Mouse (Mus musculus) liver, embryonic 14.5 days (tissue): Measurements from ENCODE around the gene Tmem117.

ENCODE experiments used
- CTCF ChIP-seq: IDR thresholded peaks from 2 replicates; pipeline ENCODE4 v1.5.1; 2016; ENCODE audit warnings: antibody characterized with exemption, low read depth, control low read depth
- EP300 ChIP-seq: IDR thresholded peaks from 2 replicates; pipeline ENCODE4 v1.6.1; 2016; ENCODE audit warnings: antibody characterized with exemption, low read depth

GRCm38 (mm10) chr15:94795484-94795883, 166.5 kb downstream of the Tmem117 start:
- TF ChIP-seq CTCF (no peak), EP300 (no peak)
